Mouse (Mus musculus) regulatory T cell (primary cell): ENCODE data around the gene Irs3.

ENCODE experiments used
- in situ Hi-C: fragments of 300-600 bp; cut with MboI, MseI; formaldehyde crosslinking; loops from one replicate; pipeline ENCODE4 v1.15.1; 2025; ENCODE audit warnings: high pct_unique_total_duplicates

Irs3 gene

GRCm38 (mm10) chr5:137660064-137660688 lies 14.7 kb upstream of the Irs3 start:
- in situ Hi-C loops: no loop called here

- in situ Hi-C loops: no loop called here
These were observed 11.5 kb upstream of the Irs3 start for GRCm38 (mm10) chr5:137656977-137657376.

GRCm38 (mm10) chr5:137654746-137655145 lies 9.2 kb upstream of the Irs3 start:
- in situ Hi-C loops: loop anchor here (5.0 kb wide), 1 partner anchor 108 kb away; no protein-coding TSS in a partner anchor

- in situ Hi-C loops: loop anchor here (5.0 kb wide), 1 partner anchor 109 kb away; no protein-coding TSS in a partner anchor
These were observed 7.9 kb upstream of the Irs3 start for GRCm38 (mm10) chr5:137653366-137653765.

- in situ Hi-C loops: loop anchor here (5.0 kb wide), 1 partner anchor 110 kb away; no protein-coding TSS in a partner anchor
These were observed 7.0 kb upstream of the Irs3 start for GRCm38 (mm10) chr5:137652474-137652873.

- in situ Hi-C loops: loop anchor here (5.0 kb wide), 1 partner anchor 112 kb away; no protein-coding TSS in a partner anchor
These were observed 4.4 kb upstream of the Irs3 start for GRCm38 (mm10) chr5:137649669-137650571.

- in situ Hi-C loops: no loop called here
These were observed 3.7 kb upstream of the Irs3 start for GRCm38 (mm10) chr5:137649251-137649650.

- in situ Hi-C loops: no loop called here
These were observed 2.5 kb upstream of the Irs3 start for GRCm38 (mm10) chr5:137647827-137648601.

GRCm38 (mm10) chr5:137645091-137645651 lies 343 bp downstream of the Irs3 start:
- in situ Hi-C loops: no loop called here

- in situ Hi-C loops: no loop called here
These were observed 1.0 kb downstream of the Irs3 start for GRCm38 (mm10) chr5:137644484-137644883.

GRCm38 (mm10) chr5:137642886-137643285 lies 2.6 kb downstream of the Irs3 start:
- in situ Hi-C loops: no loop called here

GRCm38 (mm10) chr5:137641054-137641453 lies 4.5 kb downstream of the Irs3 start, which contains the start of gene Sap25:
Sap25 (plus strand) TSS chr5:137641334.
- in situ Hi-C loops: no loop called here

- in situ Hi-C loops: no loop called here
These were observed 6.0 kb downstream of the Irs3 start for GRCm38 (mm10) chr5:137639472-137639871.

- in situ Hi-C loops: no loop called here
These were observed 12.0 kb downstream of the Irs3 start for GRCm38 (mm10) chr5:137633397-137634084.

- in situ Hi-C loops: no loop called here
These were observed 13.9 kb downstream of the Irs3 start for GRCm38 (mm10) chr5:137631591-137631990.

GRCm38 (mm10) chr5:137631171-137631570 lies 14.3 kb downstream of the Irs3 start:
- in situ Hi-C loops: no loop called here

- in situ Hi-C loops: no loop called here
These were observed 14.9 kb downstream of the Irs3 start for GRCm38 (mm10) chr5:137630602-137631001.

GRCm38 (mm10) chr5:137629906-137630545 lies 15.5 kb downstream of the Irs3 start:
- in situ Hi-C loops: no loop called here

- in situ Hi-C loops: no loop called here
These were observed 16.2 kb downstream of the Irs3 start for GRCm38 (mm10) chr5:137629306-137629721.
